Mouse (Mus musculus) brain, embryonic 14.5 days (tissue): ENCODE data around the gene Phf14.

Experiments used
- CTCF ChIP-seq: fragments of 200-500 bp; IDR thresholded peaks from 2 replicates; pipeline ENCODE4 v1.5.1; 2012; ENCODE audit warnings: inconsistent platforms, mild to moderate bottlenecking, moderate library complexity, borderline replicate concordance; ENCODE audit not compliant: insufficient read depth, insufficient read length; ENCODE audit errors: extremely low read depth
- POLR2A ChIP-seq: fragments of 200-500 bp; IDR thresholded peaks from 2 replicates; pipeline ENCODE4 v1.6.1; 2012; ENCODE audit warnings: mild to moderate bottlenecking, inconsistent platforms, borderline replicate concordance; ENCODE audit not compliant: poor library complexity, insufficient read depth, insufficient read length, severe bottlenecking; ENCODE audit errors: extremely low read depth

DNA sequence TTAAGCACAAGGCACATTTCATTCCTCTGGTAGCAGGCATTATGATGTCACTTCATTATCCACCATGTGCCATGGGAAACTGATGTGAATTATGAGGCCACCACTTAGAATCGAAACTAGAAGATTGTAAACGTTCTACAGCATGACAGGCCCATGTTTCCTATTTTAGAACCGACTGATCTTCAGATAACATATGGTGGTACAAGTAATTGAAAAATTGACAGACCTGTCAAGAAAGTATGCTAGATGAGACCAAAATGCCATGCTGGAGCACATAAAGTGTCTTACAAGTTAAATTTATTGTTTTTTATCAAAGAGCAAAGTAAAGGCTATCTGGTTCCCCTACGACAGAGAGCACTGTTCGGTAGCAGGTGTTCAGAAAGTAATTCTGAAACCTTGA is 172.8 kb downstream of the Phf14 start:
- TF ChIP-seq POLR2A (no peak), CTCF (no peak)
